Mouse (Mus musculus) limb, embryonic 12.5 days (tissue): Measurements from ENCODE around the gene Cables2. TPM values are rescaled to one million over a fixed set of nuclear protein-coding genes. Genes with fewer than 3 reads are reported as not detected.

Experiments used
- ATAC-seq: fragments of 200-750 bp; cut with Nextera tagmentation; 2 replicates; pipeline ENCODE4 v1.8.0; 2017; ENCODE audit warnings: low read depth, moderate TSS enrichment; ENCODE audit not compliant: insufficient number of reproducible peaks, insufficient read depth, low FRiP score, low TSS enrichment
- H3K27ac ChIP-seq: fragments of 300-500 bp; sonication (generic); 2 replicates; pipeline ENCODE4 v1.5.1; 2016; ENCODE audit warnings: mild to moderate bottlenecking, moderate library complexity
- H3K27me3 ChIP-seq: fragments of 300-500 bp; sonication (generic); 2 replicates; pipeline ENCODE4 v1.6.1; 2016; ENCODE audit warnings: mild to moderate bottlenecking, moderate library complexity
- H3K36me3 ChIP-seq: fragments of 300-500 bp; sonication (generic); 2 replicates; pipeline ENCODE4 v1.6.1; 2016; ENCODE audit warnings: mild to moderate bottlenecking, moderate library complexity
- H3K4me1 ChIP-seq: fragments of 300-500 bp; sonication (generic); replicated peaks from 2 replicates; pipeline ENCODE4 v1.6.1; 2016
- H3K4me2 ChIP-seq: fragments of 300-500 bp; sonication (generic); 2 replicates; pipeline ENCODE4 v1.6.1; 2016; ENCODE audit warnings: mild to moderate bottlenecking, moderate library complexity
- H3K4me3 ChIP-seq: fragments of 300-500 bp; sonication (generic); replicated peaks from 2 replicates; pipeline ENCODE4 v1.5.1; 2016; ENCODE audit warnings: mild to moderate bottlenecking
- H3K9ac ChIP-seq: fragments of 300-500 bp; sonication (generic); replicated peaks from 2 replicates; pipeline ENCODE4 v1.6.1; 2016; ENCODE audit warnings: mild to moderate bottlenecking, moderate library complexity
- H3K9me3 ChIP-seq: fragments of 300-500 bp; sonication (generic); 2 replicates; pipeline ENCODE4 v1.6.1; 2016; ENCODE audit warnings: mild to moderate bottlenecking, moderate library complexity
- WGBS: fragments of 180-500 bp; shearing (Covaris S2); methylation state at CpG from one replicate; pipeline ENCODE4 v1.1.7; 2016; 5-methylcytosine and 5-hydroxymethylcytosine counted together
- polyA plus RNA-seq: library from polyadenylated mRNA; unstranded; fragments of >200 nt; fragmentation: Nextera tagmentation; extraction: Ambion mirVana; gene quantifications from 2 replicates; pipeline ENCODE4 v1.2.1, GENCODE M21; 2016

Gene Cables2
- polyA plus RNA-seq, 1 experiment from 2014 or later, result 20.7 TPM

DNA sequence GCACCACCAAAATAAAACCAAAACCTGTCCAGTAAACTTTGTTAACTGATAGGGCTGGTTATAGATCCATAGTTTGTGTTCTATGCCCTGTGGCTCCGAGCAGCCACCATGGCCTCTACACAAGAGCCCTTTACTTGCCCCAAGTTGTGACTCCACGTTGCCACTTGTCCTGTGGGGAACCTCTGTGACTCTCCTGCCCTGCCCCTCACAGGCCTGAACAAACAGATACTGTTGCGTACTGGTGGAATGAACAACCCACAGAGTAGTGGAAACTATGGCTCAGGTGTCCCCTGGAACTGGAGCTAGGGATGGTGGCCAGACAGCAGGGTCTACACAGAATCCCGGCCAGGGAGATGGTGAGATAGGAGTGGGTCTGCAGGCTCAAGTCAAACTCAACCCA lies 37.5 kb downstream of the Cables2 start:
- no peak for ATAC-seq
- H3K4me2 ChIP-seq, result no peak overlapping the region

DNA sequence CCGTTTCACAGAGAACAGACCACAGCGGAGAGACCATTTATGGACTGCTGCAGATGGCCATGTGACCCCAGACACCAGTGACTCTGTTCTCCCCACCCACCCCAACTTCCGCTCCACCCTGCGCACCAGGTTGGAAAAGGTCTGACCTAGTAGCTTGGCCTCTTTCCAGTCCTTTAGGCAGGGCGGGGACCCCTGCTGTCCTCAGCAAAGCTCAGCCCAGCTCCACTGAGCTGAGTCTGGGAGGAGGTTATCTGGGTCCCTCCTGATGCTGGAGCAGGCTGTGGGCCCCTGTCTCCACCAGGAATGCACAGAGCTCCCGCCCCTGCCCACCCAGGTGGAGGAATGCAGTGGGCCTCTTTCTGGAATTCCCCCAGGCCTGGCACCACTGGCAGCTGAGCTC lies 38.3 kb downstream of the Cables2 start:
- Histone ChIP-seq H3K36me3 (no peaks in the 10 kb centered on the region), H3K27ac (peak overlapping the region; percentile 83), H3K9me3 (no peaks in the 10 kb centered on the region), H3K27me3 (no peaks in the 10 kb centered on the region), H3K4me1 (peaks cover 23% of the 10 kb centered on the region), H3K9ac (no peak overlapping the region; the same call in 1 of the 2 replicates), H3K4me2 (no peak overlapping the region), H3K4me3 (no peak overlapping the region)
- 53% methylated on average over 6 of the region's 6 CpGs for WGBS
- peak; percentile 66; the same call in 1 of the 2 replicates for ATAC-seq

More for the DNA sequence above, 37.5 kb downstream of the Cables2 start:
- Histone ChIP-seq H3K36me3 (no peaks in the 10 kb centered on the region), H3K27ac (peak overlapping the region; percentile 83), H3K4me3 (no peak overlapping the region), H3K27me3 (no peaks in the 10 kb centered on the region), H3K9ac (no peak overlapping the region), H3K9me3 (no peaks in the 10 kb centered on the region), H3K4me1 (peaks cover 23% of the 10 kb centered on the region)
- WGBS, result 83% methylated on average over 4 of the region's 4 CpGs

GRCm38 (mm10) chr2:180234353-180234752 lies 38.9 kb downstream of the Cables2 start:
- Histone ChIP-seq H3K9ac (no peak overlapping the region), H3K4me1 (peaks cover 23% of the 10 kb centered on the region), H3K4me2 (no peak overlapping the region), H3K27me3 (no peaks in the 10 kb centered on the region), H3K9me3 (no peaks in the 10 kb centered on the region), H3K4me3 (no peak overlapping the region), H3K27ac (peak overlapping the region; percentile 83), H3K36me3 (no peaks in the 10 kb centered on the region)
- no peak for ATAC-seq
- WGBS, result 94% methylated on average over 8 of the region's 8 CpGs

DNA sequence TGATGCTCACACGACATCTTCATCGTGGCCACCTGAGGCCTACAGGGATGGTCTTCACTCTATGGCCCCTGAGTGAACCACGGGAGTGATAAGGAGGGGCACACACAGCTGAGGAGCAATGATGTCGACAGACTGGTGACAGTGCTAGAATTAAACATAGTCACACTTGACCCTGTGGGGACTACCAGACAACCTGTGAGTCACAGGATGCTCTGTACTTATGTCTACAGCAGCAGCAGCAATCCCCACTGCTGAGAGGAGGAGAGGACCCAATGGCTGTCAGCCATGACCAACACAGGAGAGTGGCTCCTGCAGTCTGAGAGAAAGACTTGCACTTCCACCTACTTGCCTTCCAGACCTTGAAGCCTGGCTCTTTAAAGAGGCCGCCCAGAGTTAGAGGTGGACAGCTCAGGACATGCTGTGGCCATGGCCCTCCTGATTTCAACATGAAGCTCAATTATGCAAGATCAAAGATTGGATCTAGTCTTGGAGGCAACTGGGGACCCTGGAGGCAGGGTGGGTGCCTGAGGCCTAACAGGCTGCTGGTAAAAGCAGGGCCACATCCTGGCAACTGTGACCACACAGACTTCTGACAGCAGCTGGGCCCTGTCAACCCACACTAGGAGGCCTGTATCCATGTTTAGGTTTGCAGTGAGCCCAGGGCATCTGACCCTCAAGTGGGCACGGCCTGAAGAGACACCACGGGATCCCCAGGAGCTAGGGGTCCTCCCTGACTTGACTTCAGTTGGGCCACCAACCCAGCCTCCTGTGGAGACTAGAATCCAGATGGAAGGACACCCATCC lies 40.0 kb downstream of the Cables2 start:
- Histone ChIP-seq H3K4me1 (peaks cover 24% of the 10 kb centered on the region), H3K9me3 (no peaks in the 10 kb centered on the region), H3K4me3 (no peak overlapping the region), H3K27me3 (no peaks in the 10 kb centered on the region), H3K4me2 (no peak overlapping the region), H3K27ac (no peak overlapping the region), H3K36me3 (no peaks in the 10 kb centered on the region), H3K9ac (no peak overlapping the region)
- no peak for ATAC-seq
- 82% methylated on average over 7 of the region's 7 CpGs for WGBS

GRCm38 (mm10) chr2:180230482-180230881 lies 42.8 kb downstream of the Cables2 start:
- H3K9me3 ChIP-seq, result no peaks in the 10 kb centered on the region
- ATAC-seq, result no peak
- H3K4me2 ChIP-seq, result no peak overlapping the region
- peaks cover 27% of the 10 kb centered on the region for H3K27me3 ChIP-seq
- peaks cover 43% of the 10 kb centered on the region for H3K4me1 ChIP-seq
- 56% methylated on average over 4 of the region's 4 CpGs for WGBS
- H3K27ac ChIP-seq, result no peak overlapping the region
- H3K4me3 ChIP-seq, result no peak overlapping the region
- H3K36me3 ChIP-seq, result no peaks in the 10 kb centered on the region
- H3K9ac ChIP-seq, result no peak overlapping the region

DNA sequence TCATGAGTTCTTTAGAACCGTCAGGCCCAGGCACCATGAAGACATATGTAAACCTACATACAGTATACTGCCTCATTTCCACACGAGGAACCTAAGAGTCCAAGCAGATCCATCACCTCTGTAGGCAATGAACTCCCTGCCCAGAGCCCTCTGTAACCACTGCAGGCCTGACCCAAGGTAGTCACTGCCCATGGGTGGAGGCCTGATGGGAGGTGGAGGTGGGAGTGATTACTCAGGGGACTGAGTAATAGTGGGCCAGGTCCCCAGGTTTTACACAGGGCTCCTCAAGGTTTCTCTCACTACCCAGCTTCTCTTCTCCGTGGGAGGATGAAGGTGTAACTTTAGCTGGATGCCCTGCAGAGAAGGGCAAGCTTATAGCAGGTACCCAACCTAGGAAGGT lies 44.2 kb downstream of the Cables2 start:
- Histone ChIP-seq H3K4me1 (peaks cover 40% of the 10 kb centered on the region), H3K27ac (no peak overlapping the region), H3K36me3 (no peaks in the 10 kb centered on the region), H3K9me3 (no peaks in the 10 kb centered on the region), H3K27me3 (peaks cover 40% of the 10 kb centered on the region), H3K4me3 (no peak overlapping the region), H3K4me2 (no peak overlapping the region), H3K9ac (no peak overlapping the region)
- ATAC-seq, result no peak
- 69% methylated on average over 3 of the region's 3 CpGs for WGBS

DNA sequence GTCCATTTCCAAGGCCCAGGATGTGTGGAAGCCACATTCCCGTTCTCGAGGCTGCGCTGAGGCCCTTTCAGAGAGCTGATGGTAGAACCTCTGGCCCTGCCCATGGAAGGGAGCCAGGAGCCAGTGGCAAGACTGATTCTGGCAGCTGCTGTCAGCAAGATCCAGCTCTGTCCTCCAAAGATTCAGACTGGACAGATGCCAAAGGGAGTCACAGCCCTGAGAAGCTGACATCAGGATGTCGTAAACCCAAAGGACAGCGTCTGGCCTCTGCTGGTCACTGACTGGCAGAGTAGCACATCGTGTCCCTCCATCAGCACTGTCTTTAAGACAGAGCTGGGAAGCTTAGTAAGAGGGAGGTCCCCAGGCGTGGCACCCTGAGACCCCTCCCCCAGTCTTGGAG lies 44.7 kb downstream of the Cables2 start:
- Histone ChIP-seq H3K4me3 (no peak overlapping the region), H3K27ac (peak overlapping the region; percentile 45; the same call in 1 of the 2 replicates), H3K4me1 (peaks cover 39% of the 10 kb centered on the region), H3K9ac (no peak overlapping the region), H3K36me3 (no peaks in the 10 kb centered on the region), H3K4me2 (no peak overlapping the region), H3K9me3 (no peaks in the 10 kb centered on the region), H3K27me3 (peaks cover 46% of the 10 kb centered on the region)
- 54% methylated on average over 7 of the region's 7 CpGs for WGBS
- no peak for ATAC-seq

- peak overlapping the region; percentile 50 for H3K4me2 ChIP-seq
- H3K9me3 ChIP-seq, result no peaks in the 10 kb centered on the region
- H3K4me3 ChIP-seq, result peak overlapping the region; percentile 19; the same call in 1 of the 2 replicates
- peaks cover 39% of the 10 kb centered on the region for H3K4me1 ChIP-seq
- no peak for ATAC-seq
- no peak overlapping the region; the same call in 1 of the 2 replicates for H3K9ac ChIP-seq
- peaks cover 51% of the 10 kb centered on the region for H3K27me3 ChIP-seq
- no peaks in the 10 kb centered on the region for H3K36me3 ChIP-seq
- 50% methylated on average over 6 of the region's 6 CpGs for WGBS
- H3K27ac ChIP-seq, result peak overlapping the region; percentile 45; the same call in 1 of the 2 replicates
Observed at GRCm38 (mm10) chr2:180228060-180228458, 45.2 kb downstream of the Cables2 start.

GRCm38 (mm10) chr2:180227262-180228059 lies 45.8 kb downstream of the Cables2 start:
- Histone ChIP-seq H3K27ac (peak overlapping the region; percentile 45; the same call in 1 of the 2 replicates), H3K9ac (no peak overlapping the region; the same call in 1 of the 2 replicates)

GRCm38 (mm10) chr2:180225762-180226378 lies 47.4 kb downstream of the Cables2 start, which contains the start of gene Lama5:
TSS of gene Lama5 (minus strand) at chr2:180225859.
- WGBS, result 0% methylated on average over 36 of the region's 37 CpGs
- H3K4me3 ChIP-seq, result peak within 1 kb of the TSS; percentile 67
- peak within 1 kb of the TSS; percentile 100 for H3K4me2 ChIP-seq
- H3K27ac ChIP-seq, result peak within 1 kb of the TSS; percentile 25; the same call in 1 of the 2 replicates
- H3K27me3 ChIP-seq, result peaks cover 60% of the 10 kb centered on the region
- H3K9me3 ChIP-seq, result no peaks in the 10 kb centered on the region
- H3K9ac ChIP-seq, result peak within 1 kb of the TSS; percentile 66
- H3K4me1 ChIP-seq, result peaks cover 47% of the 10 kb centered on the region
- ATAC-seq, result no peak
- no peaks in the 10 kb centered on the region for H3K36me3 ChIP-seq

More at GRCm38 (mm10) chr2:180227262-180228059, 45.8 kb downstream of the Cables2 start:
- Histone ChIP-seq H3K4me3 (peak overlapping the region; percentile 19; the same call in 1 of the 2 replicates), H3K27me3 (peaks cover 57% of the 10 kb centered on the region), H3K36me3 (no peaks in the 10 kb centered on the region), H3K4me2 (peak overlapping the region; percentile 50), H3K4me1 (peaks cover 42% of the 10 kb centered on the region), H3K9me3 (no peaks in the 10 kb centered on the region)
- peak; percentile 56 for ATAC-seq
- under 1% methylated on average over 21 of the region's 21 CpGs for WGBS
